Comparison of ENCODE assay signal across 8 mouse cellular contexts in genomic region chr13:67421207-67421857, GRCm38 (mm10). TPM values are rescaled to one million over a fixed set of nuclear protein-coding genes. Genes with fewer than 3 reads are reported as not detected.
DNase-seq lines count a peak whose midpoint lies in the region; ATAC-seq and TF ChIP-seq lines count a peak whose summit lies in the region.

Zfp459 (minus strand) TSS chr13:67421418.

- TF ChIP-seq CTCF in forebrain, postnatal 0 days (IDR thresholded peaks at IDR 0.05; ENCODE audit: low read depth), result no peak

- peak within 1 kb of the TSS; percentile 61 for H3K4me2 ChIP-seq in forebrain, postnatal 0 days (ENCODE audit: low read depth)
- peak within 1 kb of the TSS; percentile 81 for H3K4me2 ChIP-seq in intestine, embryonic 14.5 days (ENCODE audit: low read length)

- no peaks in the 10 kb centered on the region for H3K9me3 ChIP-seq in forebrain, postnatal 0 days (ENCODE audit: low read length)
- H3K9me3 ChIP-seq in intestine, embryonic 14.5 days (ENCODE audit: control insufficient read depth, low read length), result no peaks in the 10 kb centered on the region

- WGBS in forebrain, postnatal 0 days, result under 1% methylated on average over 22 of the region's 22 CpGs
- WGBS in intestine, embryonic 14.5 days, result 2% methylated on average over 22 of the region's 22 CpGs

- peak within 1 kb of the TSS; percentile 46 for H3K4me3 ChIP-seq in forebrain, postnatal 0 days (ENCODE audit: low read depth, low read length)
- peak within 1 kb of the TSS; percentile 60 for H3K4me3 ChIP-seq in intestine, embryonic 14.5 days (ENCODE audit: low read depth, low read length)

- H3K9ac ChIP-seq in forebrain, postnatal 0 days, result peak within 1 kb of the TSS; percentile 29
- H3K9ac ChIP-seq in intestine, embryonic 14.5 days (ENCODE audit: low read length), result peak within 1 kb of the TSS; percentile 56

- intact Hi-C loops in left cerebral cortex, postnatal 36 days (cut with DNase I), result no loop called here

- ATAC-seq in forebrain, postnatal 0 days, result peak; percentile 83
- peak; percentile 92 for ATAC-seq in intestine, embryonic 14.5 days (replicated peaks; ENCODE audit: low FRiP score, low TSS enrichment, low read depth)
- peak; percentile 82 for ATAC-seq in megakaryocyte-erythroid progenitor cell, adult 5-6 weeks (replicated peaks; ENCODE audit: low FRiP score, low TSS enrichment, poor library complexity, severe bottlenecking)

- peak; percentile 73 for DNase-seq in NIH3T3 (ENCODE audit: low read depth)
- DNase-seq in cerebellum, adult 11-12 months, result peak; percentile 18
- DNase-seq in forebrain, postnatal 0 days, result peak; percentile 66
- peak; percentile 88 for DNase-seq in intestine, embryonic 14.5 days (ENCODE audit: low spot score)
- DNase-seq in left cerebral cortex, postnatal 36 days (ENCODE audit: low spot score in 2 of 2), result peak; percentile 33 to 51
- peak; percentile 54 for DNase-seq in right cerebral cortex, postnatal 25 days
- DNase-seq in gastrocnemius, adult 18-20 months (ENCODE audit: low spot score), result no peak

- no peaks in the 10 kb centered on the region for H3K4me1 ChIP-seq in forebrain, postnatal 0 days (ENCODE audit: insufficient read depth)
- H3K4me1 ChIP-seq in intestine, embryonic 14.5 days (replicated peaks; ENCODE audit: control insufficient read depth, insufficient read depth, low read length), result no peaks in the 10 kb centered on the region

- H3K27ac ChIP-seq in forebrain, postnatal 0 days (ENCODE audit: low read depth, low read length), result no peak within 1 kb of the TSS
- no peak within 1 kb of the TSS for H3K27ac ChIP-seq in intestine, embryonic 14.5 days (ENCODE audit: low read depth)

- no peaks in the 10 kb centered on the region for H3K27me3 ChIP-seq in forebrain, postnatal 0 days (ENCODE audit: insufficient read depth, low read length)
- H3K27me3 ChIP-seq in intestine, embryonic 14.5 days (replicated peaks; ENCODE audit: control insufficient read depth, insufficient read depth, low read length), result no peaks in the 10 kb centered on the region

- no peaks in the 10 kb centered on the region for H3K36me3 ChIP-seq in forebrain, postnatal 0 days (ENCODE audit: insufficient read depth)
- no peaks in the 10 kb centered on the region for H3K36me3 ChIP-seq in intestine, embryonic 14.5 days (ENCODE audit: control insufficient read depth, insufficient read depth, low read length)

RNA-seq across cellular contexts. Expression of gene Zfp459, which starts in this region (rescaled TPM):
- 1.9 and 2.1 TPM in 2 replicates for total RNA-seq in forebrain, postnatal 0 days (2014; rRNA removed)
- 0.53 and 0.71 TPM in 2 replicates for polyA plus RNA-seq in forebrain, postnatal 0 days (2015; fragmentation: Nextera tagmentation; extraction: Ambion mirVana)
- 1.6 and 2.4 TPM in 2 replicates for polyA plus RNA-seq in intestine, embryonic 14.5 days (2014; fragmentation: Nextera tagmentation; extraction: Ambion mirVana)
- 1 to 10 TPM; 6.0 to 6.5 TPM for total RNA-seq in left cerebral cortex, postnatal 36 days (2021)
- total RNA-seq in megakaryocyte-erythroid progenitor cell, adult 5-6 weeks (2014; fragmentation: Nextera tagmentation), result 1.4 and 2.6 TPM in 2 replicates
- 1.3 and 1.9 TPM in 2 replicates for total RNA-seq in megakaryocyte-erythroid progenitor cell, adult 5-6 weeks (2017)
- total RNA-seq in gastrocnemius, adult 18-20 months (2021), result under 1 TPM; 0.27 to 0.81 TPM
